Mouse (Mus musculus) liver, adult (tissue): Measurements from ENCODE around the gene Irs1.

Source experiments
- GATA4 ChIP-seq: IDR thresholded peaks from 2 replicates; pipeline ENCODE4 v1.6.1; 2014; ENCODE audit warnings: mild to moderate bottlenecking, low read length; ENCODE audit not compliant: insufficient replicate concordance

Gene Irs1

DNA sequence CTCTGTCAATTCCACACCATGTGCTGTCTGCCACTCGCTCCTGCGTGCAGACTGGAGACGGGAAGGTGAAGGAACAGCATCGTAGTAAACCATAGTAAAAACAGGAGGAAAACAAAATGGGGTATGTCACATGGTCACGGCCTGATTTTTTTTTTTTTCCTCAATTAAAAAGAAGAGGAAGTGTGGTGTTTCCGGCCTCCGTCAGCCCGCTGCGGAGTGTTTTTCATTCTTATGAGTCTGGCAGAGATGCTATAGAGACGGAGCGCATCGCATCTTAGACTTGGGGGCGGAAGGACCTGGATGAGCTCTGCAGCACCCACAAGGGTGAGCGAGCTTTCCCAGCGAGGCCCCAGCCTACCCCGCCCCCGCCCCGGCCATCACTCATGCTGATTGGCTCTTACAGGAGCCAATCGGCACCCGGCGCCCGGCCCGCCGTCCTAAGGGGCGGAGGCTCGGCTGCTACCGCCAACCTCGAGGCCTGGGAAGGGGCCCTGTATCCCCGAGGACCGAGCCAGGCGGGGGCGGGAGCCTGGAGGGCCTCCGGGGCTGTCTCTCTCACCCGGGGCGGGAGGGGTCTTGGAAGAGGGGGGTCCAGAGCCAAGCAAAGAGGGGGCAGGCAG lies 8.1 kb downstream of the Irs1 start:
- no peak for TF ChIP-seq GATA4

DNA sequence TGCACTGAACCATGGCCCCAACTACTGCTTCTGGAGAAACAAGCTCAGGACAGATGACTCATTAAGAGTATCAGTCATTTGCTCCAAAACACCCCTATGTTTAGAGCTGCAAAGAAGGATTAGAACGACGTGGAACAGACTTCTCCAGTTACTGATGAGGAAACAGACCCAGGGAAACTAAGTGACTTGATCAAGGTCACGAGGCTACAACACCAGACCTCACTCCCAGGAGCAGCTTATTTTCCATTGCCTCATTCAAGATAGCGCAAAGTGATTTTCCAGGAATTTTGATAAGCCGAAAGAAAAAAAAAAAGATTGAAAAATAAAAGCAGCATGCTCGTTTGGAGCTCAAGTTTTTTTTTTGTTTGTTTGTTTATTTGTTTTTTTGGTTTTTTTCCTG lies 9.4 kb downstream of the Irs1 start:
- no peak for TF ChIP-seq GATA4

- no peak for TF ChIP-seq GATA4
These were observed 11.4 kb downstream of the Irs1 start for GRCm38 (mm10) chr1:82279768-82280167.

DNA sequence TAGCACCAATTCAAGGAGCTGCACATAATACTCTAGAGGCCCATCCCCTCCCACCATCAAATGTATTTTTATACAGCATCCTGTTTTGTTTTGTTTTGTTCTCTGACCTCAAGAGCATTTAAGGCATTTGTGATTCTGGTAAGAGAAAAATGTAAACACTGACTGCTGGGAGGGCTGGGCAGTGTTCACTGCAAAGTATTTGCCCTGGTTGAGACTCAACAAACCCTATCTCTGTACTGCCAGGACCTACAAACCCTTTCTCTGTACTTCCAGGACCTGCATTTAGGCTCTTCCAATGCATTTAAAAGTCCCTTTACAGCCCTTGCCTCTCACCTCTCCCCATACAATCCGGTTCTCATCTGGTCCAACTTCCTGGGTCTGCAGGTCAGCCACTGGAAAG lies 16.9 kb downstream of the Irs1 start:
- no peak for TF ChIP-seq GATA4

- no peak for TF ChIP-seq GATA4
These were observed 17.7 kb downstream of the Irs1 start for GRCm38 (mm10) chr1:82273529-82273928.

- no peak for TF ChIP-seq GATA4
These were observed 19.0 kb downstream of the Irs1 start for GRCm38 (mm10) chr1:82272231-82272630.

DNA sequence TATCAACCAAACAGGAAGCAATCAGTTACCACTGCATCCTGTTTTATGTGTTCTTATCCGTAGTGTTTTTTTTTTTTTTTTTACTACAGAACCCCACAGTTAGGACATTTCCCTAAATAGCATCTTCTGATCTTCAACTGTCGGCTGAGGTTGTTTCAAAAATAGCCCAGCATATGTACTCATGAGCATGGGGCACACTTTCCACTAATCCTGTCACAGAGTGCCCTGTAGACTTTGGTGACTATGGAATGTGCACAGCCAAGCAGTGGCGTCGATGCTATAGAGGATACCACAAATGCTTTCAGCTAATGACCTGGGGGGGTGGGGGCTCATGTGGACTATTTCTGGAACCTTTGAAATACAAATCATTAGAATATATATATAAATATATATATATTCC lies 23.7 kb downstream of the Irs1 start:
- TF ChIP-seq GATA4: no peak

GRCm38 (mm10) chr1:82262331-82262730 lies 28.9 kb downstream of the Irs1 start:
- no peak for TF ChIP-seq GATA4

DNA sequence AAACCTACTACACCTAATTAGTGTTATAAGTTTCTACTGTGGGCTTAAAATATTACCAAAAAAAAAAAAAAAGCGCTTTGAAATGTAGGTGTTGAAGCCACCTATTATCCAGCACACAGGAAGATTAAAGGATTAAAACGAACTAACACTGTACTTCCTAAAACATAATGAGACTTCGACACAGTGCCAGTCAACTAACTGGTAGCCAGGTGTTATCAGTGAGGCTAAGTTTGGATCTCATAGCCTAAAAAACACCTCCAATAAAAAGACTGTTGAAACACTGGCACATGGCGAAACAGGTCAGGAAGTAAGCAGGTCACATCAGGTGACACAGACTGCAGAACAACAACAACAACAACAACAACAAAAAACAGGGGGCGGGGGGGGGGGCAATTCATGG lies 29.6 kb downstream of the Irs1 start:
- TF ChIP-seq GATA4: no peak

DNA sequence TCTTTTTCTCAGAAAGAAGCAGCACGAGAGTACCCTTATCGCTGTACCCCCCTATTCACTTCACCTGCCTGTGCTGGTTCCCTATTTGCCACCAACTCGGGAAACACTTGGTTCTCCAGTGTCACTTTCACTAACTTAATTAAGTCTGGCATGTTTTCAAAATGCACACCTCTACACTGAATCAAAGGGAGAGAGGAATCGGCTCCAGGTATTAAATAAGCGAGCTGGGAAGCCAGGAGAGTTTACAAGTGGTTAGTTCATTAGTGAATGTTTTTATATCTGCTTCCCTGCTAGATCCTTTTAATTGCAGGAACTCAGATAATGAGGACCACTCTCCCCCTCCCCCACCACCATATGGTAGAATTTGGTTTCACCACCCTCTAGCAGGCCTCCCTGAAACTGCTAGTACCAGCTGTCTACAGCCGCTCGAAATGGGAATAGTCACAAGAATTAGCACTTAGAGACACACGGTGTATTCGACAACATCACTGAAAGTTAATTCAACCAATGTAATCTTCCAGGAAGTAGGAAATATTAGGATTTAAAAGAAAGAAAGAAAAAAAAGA lies 30.1 kb downstream of the Irs1 start:
- no peak for TF ChIP-seq GATA4

GRCm38 (mm10) chr1:82260055-82260454 lies 31.2 kb downstream of the Irs1 start:
- TF ChIP-seq GATA4: no peak

GRCm38 (mm10) chr1:82258331-82258730 lies 32.9 kb downstream of the Irs1 start:
- TF ChIP-seq GATA4: no peak

GRCm38 (mm10) chr1:82257457-82257856 lies 33.8 kb downstream of the Irs1 start:
- TF ChIP-seq GATA4: no peak

DNA sequence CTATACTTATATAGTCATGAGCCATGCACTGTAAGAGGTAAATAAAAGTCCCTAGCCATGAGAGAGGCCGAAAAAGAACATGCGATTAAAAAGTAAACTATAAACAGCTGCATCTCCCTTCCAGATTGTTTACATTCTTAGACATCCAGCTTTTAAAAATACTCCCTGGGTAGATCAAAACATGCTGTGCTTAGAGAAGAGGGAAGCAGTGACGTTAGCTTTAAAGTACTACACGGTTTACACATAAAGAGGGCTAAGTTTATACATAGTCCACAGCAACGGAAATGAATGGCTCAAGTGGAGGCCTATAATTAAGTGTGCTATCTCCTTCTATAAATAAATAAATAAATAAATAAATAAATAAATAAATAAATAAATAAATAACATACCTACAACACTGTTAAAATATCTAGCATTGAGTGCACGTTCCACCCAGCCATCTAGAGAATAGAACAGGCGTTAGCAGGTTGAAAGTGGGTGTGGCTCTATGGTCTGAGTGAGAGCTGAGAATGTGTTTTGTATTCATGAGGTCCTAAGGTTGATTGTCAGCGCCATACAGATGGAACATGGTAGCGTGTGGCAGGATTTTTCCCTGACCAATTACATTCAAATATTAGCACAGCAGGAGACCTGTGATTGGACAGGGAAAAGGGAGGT lies 37.3 kb downstream of the Irs1 start:
- TF ChIP-seq GATA4: no peak

- no peak for TF ChIP-seq GATA4
These were observed 43.8 kb downstream of the Irs1 start for GRCm38 (mm10) chr1:82247221-82247951.

DNA sequence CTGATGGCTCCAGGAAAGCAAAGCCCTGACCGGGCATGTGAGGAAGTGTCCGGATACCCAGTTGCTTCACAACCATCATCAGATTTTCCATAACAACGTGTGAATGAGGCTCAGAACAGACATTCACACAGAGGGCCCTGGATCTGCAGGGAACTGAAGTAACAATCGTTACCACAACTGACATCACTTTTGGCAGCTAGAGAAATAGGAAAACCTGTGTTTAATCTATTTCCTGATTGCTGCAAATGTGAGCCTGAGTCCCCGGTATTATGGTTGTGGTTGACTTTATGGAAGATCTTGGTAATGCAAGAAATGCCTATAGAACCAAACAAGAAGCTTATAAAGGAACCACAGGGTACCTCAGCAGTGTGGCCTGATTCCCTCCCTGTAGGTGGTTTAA lies 46.2 kb downstream of the Irs1 start:
- no peak for TF ChIP-seq GATA4
